Mouse (Mus musculus) monocyte, adult 5-6 weeks (primary cell): ENCODE measurements around the gene Mta2. TPM values are rescaled to one million over a fixed set of nuclear protein-coding genes. Genes with fewer than 3 reads are reported as not detected.

Experiments used
- ATAC-seq: fragments of 153-309, 156-312 bp; replicated peaks from 2 replicates; pipeline ENCODE4 v1.8.0; 2017; ENCODE audit warnings: mild to moderate bottlenecking; ENCODE audit not compliant: low TSS enrichment, insufficient number of reproducible peaks, severe bottlenecking, poor library complexity, low FRiP score
- total RNA-seq: library from RNA; stranded (forward); fragments of 200-1000, 200-491, 200-594 nt; gene quantifications from 3 replicates; pipeline ENCODE4 v1.2.3, GENCODE M21; 2017

Gene Mta2
- total RNA-seq, 1 experiment from 2014 or later: 158 TPM

- ATAC-seq: no peak
Observed at GRCm38 (mm10) chr19:8927891-8928525, 13.7 kb upstream of the Mta2 start.

- no peak; the same call in 1 of the 2 replicates for ATAC-seq
Observed at GRCm38 (mm10) chr19:8928689-8929223, 12.9 kb upstream of the Mta2 start.

GRCm38 (mm10) chr19:8929224-8930088 is 12.2 kb upstream of the Mta2 start, which contains the start of the genes Rom1 and Eml3:
Gene Rom1, minus strand, starts transcription at chr19:8929356.
Gene Eml3, plus strand, starts transcription at chr19:8929552.
- peak; percentile 89 for ATAC-seq

GRCm38 (mm10) chr19:8930117-8930516 is 11.6 kb upstream of the Mta2 start:
- ATAC-seq: no peak

GRCm38 (mm10) chr19:8930771-8931170 is 10.9 kb upstream of the Mta2 start:
- ATAC-seq: no peak

- no peak for ATAC-seq
Observed at GRCm38 (mm10) chr19:8936736-8937135, 4.9 kb upstream of the Mta2 start.

- ATAC-seq: no peak
Observed at GRCm38 (mm10) chr19:8940526-8941133, 1.0 kb upstream of the Mta2 start.

GRCm38 (mm10) chr19:8941136-8941514 is 550 bp upstream of the Mta2 start:
- no peak for ATAC-seq

- ATAC-seq: no peak
Observed at GRCm38 (mm10) chr19:8942276-8942964, 745 bp downstream of the Mta2 start.

- no peak for ATAC-seq
Observed at GRCm38 (mm10) chr19:8943047-8943446, 1.4 kb downstream of the Mta2 start.

- no peak for ATAC-seq
Observed at GRCm38 (mm10) chr19:8944062-8944461, 2.4 kb downstream of the Mta2 start.

GRCm38 (mm10) chr19:8944750-8945149 is 3.1 kb downstream of the Mta2 start:
- ATAC-seq: no peak

- no peak for ATAC-seq
Observed at GRCm38 (mm10) chr19:8945251-8945650, 3.6 kb downstream of the Mta2 start.

GRCm38 (mm10) chr19:8946929-8947328 is 5.3 kb downstream of the Mta2 start:
- ATAC-seq: no peak

GRCm38 (mm10) chr19:8950190-8950589 is 8.5 kb downstream of the Mta2 start:
- ATAC-seq: no peak

GRCm38 (mm10) chr19:8952241-8952640 is 10.6 kb downstream of the Mta2 start:
- no peak for ATAC-seq

GRCm38 (mm10) chr19:8953135-8954039 is 11.7 kb downstream of the Mta2 start, which contains the start of gene Tut1:
Gene Tut1, plus strand, starts transcription at chr19:8953847.
- peak; percentile 96 for ATAC-seq

GRCm38 (mm10) chr19:8954171-8954570 is 12.5 kb downstream of the Mta2 start:
- ATAC-seq: no peak
